31 mouse cellular contexts compared by ENCODE assay signal in genomic region chr7:141451928-141452327, GRCm38 (mm10). TPM values are rescaled to one million over a fixed set of nuclear protein-coding genes. Genes with fewer than 3 reads are reported as not detected.
DNase-seq lines count a peak whose midpoint lies in the region; ATAC-seq lines count a peak whose summit lies in the region.
"Had no signal": no experiment of that assay in that cellular context is flagged by ENCODE, and none has a peak within 500 bp of the region (broad histone marks: within the 10 kb centered on the region; RNA-seq: fewer than 3 reads in every experiment).

No protein-coding gene starts in this region.

- peak; percentile 46 for DNase-seq in adrenal gland, adult 8-10 months
- no peak for DNase-seq in adrenal gland, postnatal 25 days
- DNase-seq in heart, adult 11 months = peak; percentile 92
- peak; percentile 22 for DNase-seq in ovary, postnatal 36 days (ENCODE audit: low spot score)
- DNase-seq in ovary, postnatal 14 days (ENCODE audit: low spot score) = no peak
- no peak for DNase-seq in forebrain, embryonic 10.5 days (ENCODE audit: extremely low spot score, low spot score)
- DNase-seq: adrenal gland, adult 2 months; cerebellum, adult 9-11 months; embryo, embryonic 11 days; heart, postnatal 36 days; kidney, adult 8-10 months; kidney, postnatal 4 days; lung, postnatal 4 days; right cerebral cortex, adult 18-20 months; right cerebral cortex, postnatal 4 days; thymus, adult 2 months; thymus, postnatal 36 days had no signal

- ATAC-seq in heart, embryonic 11.5 days (replicated peaks; ENCODE audit: insufficient number of reproducible peaks, low FRiP score, low TSS enrichment) = no peak
- no peak for ATAC-seq in midbrain, embryonic 16.5 days
- ATAC-seq: forebrain, embryonic 16.5 days; intestine, embryonic 16.5 days; Patski had no signal

- H3K4me1 ChIP-seq in heart, embryonic 11.5 days (ENCODE audit: control insufficient read depth, insufficient read depth, low read length) = peaks cover 22% of the 10 kb centered on the region
- peaks cover 45% of the 10 kb centered on the region for H3K4me1 ChIP-seq in forebrain, embryonic 10.5 days
- peaks cover 23% of the 10 kb centered on the region for H3K4me1 ChIP-seq in midbrain, embryonic 16.5 days (ENCODE audit: control insufficient read depth, insufficient read depth, low read length)

- no peaks in the 10 kb centered on the region for H3K9me3 ChIP-seq in heart, embryonic 11.5 days (replicated peaks; ENCODE audit: control insufficient read depth, low read length)
- no peaks in the 10 kb centered on the region for H3K9me3 ChIP-seq in forebrain, embryonic 10.5 days
- H3K9me3 ChIP-seq in midbrain, embryonic 16.5 days (replicated peaks; ENCODE audit: control insufficient read depth, low read length, poor library complexity, severe bottlenecking) = no peaks in the 10 kb centered on the region
- H3K9me3 ChIP-seq: embryonic facial prominence, embryonic 12.5 days; G1E; hindbrain, embryonic 13.5 days; limb, embryonic 13.5 days; megakaryocyte, embryonic 14.5 days; midbrain, embryonic 12.5 days; neural tube, embryonic 15.5 days had no signal

- H3K4me2 ChIP-seq in heart, embryonic 11.5 days = no peak overlapping the region
- H3K4me2 ChIP-seq in midbrain, embryonic 16.5 days (ENCODE audit: low read length) = no peak overlapping the region
- H3K4me2 ChIP-seq: embryonic facial prominence, embryonic 12.5 days; hindbrain, embryonic 13.5 days; limb, embryonic 13.5 days; midbrain, embryonic 12.5 days; neural tube, embryonic 15.5 days had no signal

- H3K27ac ChIP-seq in heart, embryonic 11.5 days (ENCODE audit: low read depth, low read length) = no peak overlapping the region
- H3K27ac ChIP-seq in forebrain, embryonic 10.5 days = no peak overlapping the region
- no peak overlapping the region for H3K27ac ChIP-seq in midbrain, embryonic 16.5 days (ENCODE audit: low read length)
- H3K27ac ChIP-seq: embryonic facial prominence, embryonic 12.5 days; hindbrain, embryonic 13.5 days; kidney, postnatal 0 days; limb, embryonic 13.5 days; midbrain, embryonic 12.5 days; neural tube, embryonic 15.5 days had no signal

- no peaks in the 10 kb centered on the region for H3K27me3 ChIP-seq in heart, embryonic 11.5 days (ENCODE audit: control insufficient read depth, insufficient read depth, low read length)
- peaks cover 8% of the 10 kb centered on the region; the same call in 1 of the 2 replicates for H3K27me3 ChIP-seq in forebrain, embryonic 10.5 days (ENCODE audit: poor library complexity, severe bottlenecking)
- H3K27me3 ChIP-seq in midbrain, embryonic 16.5 days (ENCODE audit: control insufficient read depth, insufficient read depth, low read depth, low read length) = no peaks in the 10 kb centered on the region
- H3K27me3 ChIP-seq: megakaryocyte, embryonic 14.5 days; neural tube, embryonic 15.5 days; Patski had no signal

- H3K9ac ChIP-seq in heart, embryonic 11.5 days (ENCODE audit: low read depth, low read length) = no peak overlapping the region
- H3K9ac ChIP-seq in midbrain, embryonic 16.5 days (ENCODE audit: low read depth, low read length) = no peak overlapping the region
- H3K9ac ChIP-seq: embryonic facial prominence, embryonic 12.5 days; hindbrain, embryonic 13.5 days; limb, embryonic 13.5 days; midbrain, embryonic 12.5 days; neural tube, embryonic 15.5 days had no signal

- no peak overlapping the region for H3K4me3 ChIP-seq in heart, embryonic 11.5 days (ENCODE audit: low read depth, low read length)
- no peak overlapping the region for H3K4me3 ChIP-seq in forebrain, embryonic 10.5 days
- no peak overlapping the region for H3K4me3 ChIP-seq in midbrain, embryonic 16.5 days (ENCODE audit: low read depth, low read length)
- H3K4me3 ChIP-seq: embryonic facial prominence, embryonic 12.5 days; hindbrain, embryonic 13.5 days; limb, embryonic 13.5 days; megakaryocyte, embryonic 14.5 days; midbrain, embryonic 12.5 days; neural tube, embryonic 15.5 days had no signal

- H3K36me3 ChIP-seq in heart, embryonic 11.5 days (ENCODE audit: control insufficient read depth, insufficient read depth, low read length) = peaks cover 20% of the 10 kb centered on the region
- peaks cover 49% of the 10 kb centered on the region for H3K36me3 ChIP-seq in forebrain, embryonic 10.5 days (replicated peaks)
- peaks cover 14% of the 10 kb centered on the region; the same call in 1 of the 2 replicates for H3K36me3 ChIP-seq in midbrain, embryonic 16.5 days (ENCODE audit: control insufficient read depth, insufficient read depth, low read length)

RNA-seq across cellular contexts. Expression of gene Pnpla2, which starts 3.1 kb away (rescaled TPM):
- 100 to 1,000 TPM; 256 to 532 (median 452) TPM for total RNA-seq in adrenal gland, adult 8-10 months (2022)
- total RNA-seq in adrenal gland, postnatal 25 days (2021) = 538 and 617 TPM in 2 replicates
- polyA plus RNA-seq in heart, embryonic 11.5 days (2014; fragmentation: Nextera tagmentation; extraction: Ambion mirVana) = 28.7 and 35.3 TPM in 2 replicates
- 15.9 and 18.2 TPM in 2 replicates for polyA plus RNA-seq in forebrain, embryonic 10.5 days (2016; fragmentation: Nextera tagmentation; extraction: Ambion mirVana)
- polyA plus RNA-seq in midbrain, embryonic 16.5 days (2015; fragmentation: Nextera tagmentation; extraction: Ambion mirVana) = 16.9 and 17.7 TPM in 2 replicates

RNA-seq across cellular contexts. Expression of gene Rplp2, which starts 4.8 kb away (rescaled TPM):
- total RNA-seq in adrenal gland, adult 8-10 months (2022) = 1,000 to 10,000 TPM in 3 of 4 experiments, 100 to 1,000 TPM in 1; 998 to 1,129 (median 1,024) TPM
- total RNA-seq in adrenal gland, postnatal 25 days (2021) = 917 and 919 TPM in 2 replicates
- 873 and 1,016 TPM in 2 replicates for polyA plus RNA-seq in heart, embryonic 11.5 days (2014; fragmentation: Nextera tagmentation; extraction: Ambion mirVana)
- 1,198 and 1,216 TPM in 2 replicates for polyA plus RNA-seq in forebrain, embryonic 10.5 days (2016; fragmentation: Nextera tagmentation; extraction: Ambion mirVana)
- 607 and 649 TPM in 2 replicates for polyA plus RNA-seq in midbrain, embryonic 16.5 days (2015; fragmentation: Nextera tagmentation; extraction: Ambion mirVana)

RNA-seq across cellular contexts. Expression of gene Pidd1, which starts 8.1 kb away (rescaled TPM):
- total RNA-seq in adrenal gland, adult 8-10 months (2022) = 1 to 10 TPM; 1.0 to 2.3 (median 1.4) TPM
- total RNA-seq in adrenal gland, postnatal 25 days (2021) = 3.0 and 3.3 TPM in 2 replicates
- 9.5 and 9.6 TPM in 2 replicates for polyA plus RNA-seq in heart, embryonic 11.5 days (2014; fragmentation: Nextera tagmentation; extraction: Ambion mirVana)
- 24.9 and 26.4 TPM in 2 replicates for polyA plus RNA-seq in forebrain, embryonic 10.5 days (2016; fragmentation: Nextera tagmentation; extraction: Ambion mirVana)
- 2.4 and 2.5 TPM in 2 replicates for polyA plus RNA-seq in midbrain, embryonic 16.5 days (2015; fragmentation: Nextera tagmentation; extraction: Ambion mirVana)

RNA-seq across cellular contexts. Expression of gene Cracr2b, which starts 9.0 kb away (rescaled TPM):
- 10 to 100 TPM; 11.7 to 21.1 (median 18.7) TPM for total RNA-seq in adrenal gland, adult 8-10 months (2022)
- total RNA-seq in adrenal gland, postnatal 25 days (2021) = 9.9 and 13.5 TPM in 2 replicates
- polyA plus RNA-seq in heart, embryonic 11.5 days (2014; fragmentation: Nextera tagmentation; extraction: Ambion mirVana) = 11.5 and 14.3 TPM in 2 replicates
- 6.2 and 7.3 TPM in 2 replicates for polyA plus RNA-seq in forebrain, embryonic 10.5 days (2016; fragmentation: Nextera tagmentation; extraction: Ambion mirVana)
- 6.6 and 7.1 TPM in 2 replicates for polyA plus RNA-seq in midbrain, embryonic 16.5 days (2015; fragmentation: Nextera tagmentation; extraction: Ambion mirVana)
- total RNA-seq: monocyte, adult 5-6 weeks had no signal
- polyA plus RNA-seq: G1E had no signal

RNA-seq across cellular contexts. Expression of gene Slc25a22, which starts 14.2 kb away (rescaled TPM):
- 100 to 1,000 TPM in 3 of 4 experiments, 10 to 100 TPM in 1; 86.7 to 109 (median 104) TPM for total RNA-seq in adrenal gland, adult 8-10 months (2022)
- total RNA-seq in adrenal gland, postnatal 25 days (2021) = 95.6 and 102 TPM in 2 replicates
- 19.4 and 19.7 TPM in 2 replicates for polyA plus RNA-seq in heart, embryonic 11.5 days (2014; fragmentation: Nextera tagmentation; extraction: Ambion mirVana)
- polyA plus RNA-seq in forebrain, embryonic 10.5 days (2016; fragmentation: Nextera tagmentation; extraction: Ambion mirVana) = 46.8 and 49.6 TPM in 2 replicates
- polyA plus RNA-seq in midbrain, embryonic 16.5 days (2015; fragmentation: Nextera tagmentation; extraction: Ambion mirVana) = 108 and 121 TPM in 2 replicates

Comparison
In these comparisons a context has a peak if more than half of its experiments do, and no peak if none do; other contexts are left out.
1. DNase-seq: peak in adrenal gland, adult 8-10 months (single experiment), heart, adult 11 months (single experiment) and ovary, postnatal 36 days (single experiment); none in adrenal gland, postnatal 25 days (single experiment), ovary, postnatal 14 days (single experiment) and forebrain, embryonic 10.5 days (single experiment).